Mouse (Mus musculus): Measurements from ENCODE around the gene Cideb. TPM values are rescaled to one million over a fixed set of nuclear protein-coding genes. Genes with fewer than 3 reads are reported as not detected.

The Cideb gene
- polyA plus RNA-seq, 1 experiment from 2014 or later: 0.80 TPM

DNA sequence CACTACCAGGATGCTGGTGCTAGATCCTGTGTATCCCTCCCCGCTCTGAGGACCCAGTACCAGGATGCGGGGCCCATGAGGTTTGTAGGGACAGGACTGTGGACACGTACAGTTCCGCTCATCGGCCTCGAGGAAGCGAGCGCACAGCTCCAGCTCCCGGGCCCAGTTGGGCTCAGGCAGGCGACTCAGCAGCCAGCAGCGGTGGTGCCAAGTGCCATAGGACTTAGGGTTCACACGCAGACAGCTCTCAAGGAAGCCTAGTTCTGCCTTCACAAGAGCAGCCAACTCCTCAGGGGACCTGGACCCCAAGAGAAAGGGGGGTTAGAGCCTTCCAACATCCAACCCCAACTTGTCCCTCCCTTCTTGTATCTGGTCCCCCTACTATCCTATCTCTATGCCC lies 37.6 kb downstream of the Cideb start:
- ATAC-seq (ENCODE audit: borderline replicate concordance, extremely low read depth, low FRiP score, low TSS enrichment): no peak
- Histone ChIP-seq H3K9ac (no peak overlapping the region), H3K27ac (no peak overlapping the region), H3K9me3 (no peaks in the 10 kb centered on the region), H3K27me3 (no peaks in the 10 kb centered on the region), H3K4me1 (peaks cover 15% of the 10 kb centered on the region; the same call in 1 of the 2 replicates), H3K36me3 (peaks cover 22% of the 10 kb centered on the region), H3K4me3 (no peak overlapping the region), H3K4me2 (no peak overlapping the region)
- WGBS: 88% methylated on average over 12 of the region's 12 CpGs

DNA sequence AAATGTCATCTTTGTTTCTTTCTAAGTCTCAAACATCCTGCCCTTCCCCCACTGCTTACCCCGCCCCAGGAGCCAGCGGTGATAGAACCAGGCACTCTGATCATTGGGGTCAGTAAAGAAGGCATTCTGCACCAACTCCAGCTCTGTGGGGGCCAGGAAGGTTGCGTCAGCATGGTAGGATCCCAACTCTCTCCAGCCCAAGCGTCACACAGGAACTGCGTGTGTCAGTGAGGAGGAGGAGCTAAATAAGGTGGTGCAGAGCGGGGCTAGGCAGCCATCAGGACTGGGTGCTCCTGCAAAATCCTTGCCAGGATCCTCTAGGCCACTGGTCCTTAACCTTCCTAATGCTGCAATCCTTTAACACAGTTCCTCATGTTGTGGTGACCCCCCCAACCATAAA lies 38.5 kb downstream of the Cideb start:
- WGBS: 84% methylated on average over 6 of the region's 6 CpGs
- ATAC-seq (ENCODE audit: borderline replicate concordance, extremely low read depth, low FRiP score, low TSS enrichment): no peak
- Histone ChIP-seq H3K9ac (no peak overlapping the region), H3K4me2 (no peak overlapping the region), H3K27me3 (no peaks in the 10 kb centered on the region), H3K4me1 (peaks cover 22% of the 10 kb centered on the region; the same call in 1 of the 2 replicates), H3K4me3 (no peak overlapping the region), H3K36me3 (peaks cover 22% of the 10 kb centered on the region), H3K27ac (no peak overlapping the region), H3K9me3 (no peaks in the 10 kb centered on the region)

- WGBS: 75% methylated on average over 8 of the region's 8 CpGs
- Histone ChIP-seq H3K36me3 (peaks cover 22% of the 10 kb centered on the region), H3K4me3 (no peak overlapping the region), H3K4me1 (peaks cover 27% of the 10 kb centered on the region), H3K9me3 (no peaks in the 10 kb centered on the region), H3K9ac (no peak overlapping the region), H3K27ac (no peak overlapping the region), H3K27me3 (peaks cover 5% of the 10 kb centered on the region), H3K4me2 (no peak overlapping the region)
- ATAC-seq (ENCODE audit: borderline replicate concordance, extremely low read depth, low FRiP score, low TSS enrichment): no peak
Observed at GRCm38 (mm10) chr14:55716884-55717283, 41.4 kb downstream of the Cideb start.

GRCm38 (mm10) chr14:55716271-55716670 lies 42.0 kb downstream of the Cideb start:
- Histone ChIP-seq H3K9ac (no peak overlapping the region), H3K36me3 (peaks cover 22% of the 10 kb centered on the region), H3K4me1 (peaks cover 25% of the 10 kb centered on the region), H3K27me3 (peaks cover 5% of the 10 kb centered on the region), H3K4me3 (no peak overlapping the region), H3K4me2 (no peak overlapping the region), H3K27ac (no peak overlapping the region), H3K9me3 (no peaks in the 10 kb centered on the region)
- 88% methylated on average over 6 of the region's 6 CpGs for WGBS
- no peak for ATAC-seq (ENCODE audit: borderline replicate concordance, extremely low read depth, low FRiP score, low TSS enrichment)

- Histone ChIP-seq H3K9me3 (no peaks in the 10 kb centered on the region), H3K4me1 (peaks cover 19% of the 10 kb centered on the region), H3K27ac (no peak overlapping the region), H3K36me3 (peaks cover 20% of the 10 kb centered on the region), H3K27me3 (peaks cover 5% of the 10 kb centered on the region), H3K9ac (no peak overlapping the region), H3K4me3 (no peak overlapping the region), H3K4me2 (no peak overlapping the region)
- WGBS: 24% methylated on average over 6 of the region's 6 CpGs
- no peak for ATAC-seq (ENCODE audit: borderline replicate concordance, extremely low read depth, low FRiP score, low TSS enrichment)
Observed at GRCm38 (mm10) chr14:55714893-55715292, 43.4 kb downstream of the Cideb start.

GRCm38 (mm10) chr14:55713729-55714122 lies 44.5 kb downstream of the Cideb start, which contains the start of gene Tgm1:
TSS of gene Tgm1 (minus strand) at chr14:55713926.
- Histone ChIP-seq H3K9me3 (no peaks in the 10 kb centered on the region), H3K4me2 (peak within 1 kb of the TSS; percentile 54), H3K27ac (peak within 1 kb of the TSS; percentile 67), H3K9ac (0 out of 2 replicates have a peak within 1 kb of the TSS, but pooled peaks have one; percentile 23), H3K36me3 (peaks cover 17% of the 10 kb centered on the region), H3K27me3 (peaks cover 5% of the 10 kb centered on the region), H3K4me3 (peak within 1 kb of the TSS; percentile 24), H3K4me1 (peaks cover 19% of the 10 kb centered on the region)
- 23% methylated on average over 4 of the region's 4 CpGs for WGBS
- 0 out of 2 replicates have a peak, but pooled peaks have one; percentile 15 for ATAC-seq (ENCODE audit: borderline replicate concordance, extremely low read depth, low FRiP score, low TSS enrichment)

- Histone ChIP-seq H3K9me3 (no peaks in the 10 kb centered on the region), H3K27me3 (peaks cover 5% of the 10 kb centered on the region), H3K4me3 (peak overlapping the region; percentile 24), H3K9ac (0 out of 2 replicates have a peak overlapping the region, but pooled peaks have one; percentile 23), H3K27ac (peak overlapping the region; percentile 67), H3K4me2 (peak overlapping the region; percentile 54), H3K36me3 (peaks cover 12% of the 10 kb centered on the region), H3K4me1 (peaks cover 19% of the 10 kb centered on the region)
- 12% methylated on average over 25 of the region's 25 CpGs for WGBS
- peak; percentile 57; the same call in 1 of the 2 replicates for ATAC-seq (ENCODE audit: borderline replicate concordance, extremely low read depth, low FRiP score, low TSS enrichment)
Observed at GRCm38 (mm10) chr14:55713007-55713728, 45.1 kb downstream of the Cideb start.

GRCm38 (mm10) chr14:55711786-55712185 lies 46.5 kb downstream of the Cideb start:
- Histone ChIP-seq H3K9ac (no peak overlapping the region), H3K27me3 (peaks cover 5% of the 10 kb centered on the region), H3K4me1 (peaks cover 19% of the 10 kb centered on the region), H3K9me3 (no peaks in the 10 kb centered on the region), H3K4me2 (no peak overlapping the region), H3K36me3 (no peaks in the 10 kb centered on the region), H3K4me3 (no peak overlapping the region), H3K27ac (no peak overlapping the region)
- ATAC-seq (ENCODE audit: borderline replicate concordance, extremely low read depth, low FRiP score, low TSS enrichment): no peak
- 76% methylated on average over 7 of the region's 7 CpGs for WGBS

GRCm38 (mm10) chr14:55709509-55709908 lies 48.7 kb downstream of the Cideb start:
- Histone ChIP-seq H3K4me3 (no peak overlapping the region), H3K4me1 (peaks cover 9% of the 10 kb centered on the region), H3K9ac (no peak overlapping the region), H3K4me2 (no peak overlapping the region), H3K27ac (no peak overlapping the region), H3K36me3 (no peaks in the 10 kb centered on the region), H3K27me3 (peaks cover 5% of the 10 kb centered on the region), H3K9me3 (no peaks in the 10 kb centered on the region)
- ATAC-seq (ENCODE audit: borderline replicate concordance, extremely low read depth, low FRiP score, low TSS enrichment): no peak
- 78% methylated on average over 4 of the region's 4 CpGs for WGBS

DNA sequence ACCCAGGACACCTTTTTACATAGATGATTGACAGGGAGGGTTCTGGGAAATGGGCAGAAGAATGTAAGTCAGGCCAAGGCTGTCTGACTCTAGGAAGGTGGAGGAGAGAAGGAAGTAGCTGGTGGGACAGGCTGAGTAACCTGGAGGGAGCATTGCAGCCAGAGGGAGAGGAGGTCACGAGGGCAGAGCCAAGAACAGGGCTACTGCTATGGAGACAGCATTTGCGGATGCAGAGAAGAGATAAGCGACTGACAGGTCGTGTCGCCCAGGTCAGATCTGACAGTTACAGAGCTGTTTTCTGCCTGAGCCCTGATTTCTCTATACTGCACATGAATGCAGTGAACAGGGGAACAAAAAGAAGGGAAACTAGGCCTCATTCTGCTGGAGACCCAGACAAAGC lies 50.9 kb downstream of the Cideb start:
- no peak overlapping the region for H3K4me3 ChIP-seq
- WGBS: 63% methylated on average over 5 of the region's 5 CpGs
- H3K4me1 ChIP-seq: no peaks in the 10 kb centered on the region
- H3K9me3 ChIP-seq: no peaks in the 10 kb centered on the region
- no peaks in the 10 kb centered on the region for H3K27me3 ChIP-seq
- H3K9ac ChIP-seq: no peak overlapping the region
- no peak for ATAC-seq (ENCODE audit: borderline replicate concordance, extremely low read depth, low FRiP score, low TSS enrichment)
- H3K4me2 ChIP-seq: no peak overlapping the region
- no peaks in the 10 kb centered on the region for H3K36me3 ChIP-seq
- no peak overlapping the region for H3K27ac ChIP-seq

- H3K36me3 ChIP-seq: no peaks in the 10 kb centered on the region
- 85% methylated on average over 8 of the region's 8 CpGs for WGBS
- H3K9ac ChIP-seq: no peak overlapping the region
- no peak overlapping the region for H3K4me3 ChIP-seq
- no peak overlapping the region for H3K4me2 ChIP-seq
- H3K27me3 ChIP-seq: no peaks in the 10 kb centered on the region
- no peak overlapping the region for H3K27ac ChIP-seq
- H3K4me1 ChIP-seq: no peaks in the 10 kb centered on the region
- no peak for ATAC-seq (ENCODE audit: borderline replicate concordance, extremely low read depth, low FRiP score, low TSS enrichment)
- H3K9me3 ChIP-seq: no peaks in the 10 kb centered on the region
Observed at GRCm38 (mm10) chr14:55706051-55706600, 52.1 kb downstream of the Cideb start.
